Mouse (Mus musculus) midbrain, embryonic 11.5 days (tissue): ENCODE results near the gene Kcnj9. TPM values are rescaled to one million over a fixed set of nuclear protein-coding genes. Genes with fewer than 3 reads are reported as not detected.

Experiments
- ATAC-seq: fragments of 200-750 bp; cut with Nextera tagmentation; 2 replicates; pipeline ENCODE4 v1.8.0; 2017; ENCODE audit warnings: moderate TSS enrichment, moderate library complexity; ENCODE audit not compliant: low FRiP score
- DNase-seq: peaks from one replicate; pipeline ENCODE4 v3.0.0; 2015; ENCODE audit warnings: low spot score; ENCODE audit errors: missing footprints
- H3K27ac ChIP-seq: fragments of 300-500 bp; sonication (generic); 2 replicates; pipeline ENCODE4 v1.5.1; 2014; ENCODE audit warnings: low read depth, low read length
- H3K27me3 ChIP-seq: fragments of 300-500 bp; sonication (generic); 2 replicates; pipeline ENCODE4 v1.6.1; 2014; ENCODE audit warnings: mild to moderate bottlenecking, low read length, moderate library complexity, mixed read lengths; ENCODE audit not compliant: control insufficient read depth, insufficient read depth
- H3K36me3 ChIP-seq: fragments of 300-500 bp; sonication (generic); 2 replicates; pipeline ENCODE4 v1.6.1; 2014; ENCODE audit warnings: mild to moderate bottlenecking, low read length, moderate library complexity, mixed read lengths; ENCODE audit not compliant: control insufficient read depth, insufficient read depth
- H3K4me1 ChIP-seq: fragments of 300-500 bp; sonication (generic); 2 replicates; pipeline ENCODE4 v1.6.1; 2014; ENCODE audit warnings: low read length; ENCODE audit not compliant: control insufficient read depth, insufficient read depth
- H3K4me2 ChIP-seq: fragments of 300-500 bp; sonication (generic); 2 replicates; pipeline ENCODE4 v1.6.1; 2014; ENCODE audit warnings: mild to moderate bottlenecking, moderate library complexity
- H3K4me3 ChIP-seq: fragments of 300-500 bp; sonication (generic); 2 replicates; pipeline ENCODE4 v1.5.1; 2014; ENCODE audit warnings: low read depth, low read length
- H3K9ac ChIP-seq: fragments of 300-500 bp; sonication (generic); 2 replicates; pipeline ENCODE4 v1.6.1; 2014; ENCODE audit warnings: low read length
- H3K9me3 ChIP-seq: fragments of 300-500 bp; sonication (generic); 2 replicates; pipeline ENCODE4 v1.6.1; 2016; ENCODE audit warnings: low read length; ENCODE audit not compliant: control insufficient read depth
- WGBS: fragments of 180-500 bp; shearing (Covaris S2); extraction: QIAGEN DNeasy Blood & Tissue Kit; methylation state at CpG from one replicate; pipeline ENCODE4 v1.1.7; 2014; 5-methylcytosine and 5-hydroxymethylcytosine counted together
- polyA plus RNA-seq: library from polyadenylated mRNA; unstranded; fragments of >200 nt; fragmentation: Nextera tagmentation; extraction: Ambion mirVana; gene quantifications from 2 replicates; pipeline ENCODE4 v1.2.1, GENCODE M21; 2014

Gene Kcnj9
- polyA plus RNA-seq, 1 experiment from 2014 or later = 0.37 TPM

- Histone ChIP-seq H3K27ac (no peak overlapping the region), H3K4me1 (no peaks in the 10 kb centered on the region), H3K27me3 (no peaks in the 10 kb centered on the region), H3K9ac (no peak overlapping the region), H3K36me3 (no peaks in the 10 kb centered on the region), H3K4me3 (no peak overlapping the region), H3K9me3 (no peaks in the 10 kb centered on the region), H3K4me2 (no peak overlapping the region)
- ATAC-seq (no peak), DNase-seq (no peak)
- 90% methylated on average over 13 of the region's 13 CpGs for WGBS
Measured at GRCm38 (mm10) chr1:172278328-172278727, 50.8 kb downstream of the Kcnj9 start.

- Histone ChIP-seq H3K4me3 (no peak overlapping the region), H3K9ac (no peak overlapping the region), H3K4me1 (no peaks in the 10 kb centered on the region; the same call in 1 of the 2 replicates), H3K4me2 (no peak overlapping the region), H3K9me3 (no peaks in the 10 kb centered on the region), H3K36me3 (no peaks in the 10 kb centered on the region), H3K27me3 (no peaks in the 10 kb centered on the region), H3K27ac (no peak overlapping the region)
- ATAC-seq = no peak
- 85% methylated on average over 3 of the region's 3 CpGs for WGBS
- DNase-seq = no peak
Measured at GRCm38 (mm10) chr1:172277172-172277571, 51.9 kb downstream of the Kcnj9 start.

GRCm38 (mm10) chr1:172274547-172274946 lies 54.6 kb downstream of the Kcnj9 start:
- Histone ChIP-seq H3K27me3 (no peaks in the 10 kb centered on the region), H3K4me1 (peaks cover 9% of the 10 kb centered on the region), H3K27ac (no peak overlapping the region), H3K36me3 (no peaks in the 10 kb centered on the region), H3K4me3 (no peak overlapping the region), H3K4me2 (no peak overlapping the region), H3K9ac (no peak overlapping the region), H3K9me3 (no peaks in the 10 kb centered on the region)
- no peak for ATAC-seq
- DNase-seq = no peak
- WGBS = 69% methylated on average over 5 of the region's 5 CpGs

- no peak overlapping the region for H3K4me2 ChIP-seq
- WGBS = 43% methylated on average over 5 of the region's 5 CpGs
- H3K36me3 ChIP-seq = no peaks in the 10 kb centered on the region
- no peak overlapping the region for H3K9ac ChIP-seq
- H3K9me3 ChIP-seq = no peaks in the 10 kb centered on the region
- H3K4me3 ChIP-seq = no peak overlapping the region
- DNase-seq (no peak), ATAC-seq (no peak)
- no peak overlapping the region for H3K27ac ChIP-seq
- H3K27me3 ChIP-seq = no peaks in the 10 kb centered on the region
- H3K4me1 ChIP-seq = peaks cover 9% of the 10 kb centered on the region
Measured at GRCm38 (mm10) chr1:172274116-172274515, 55.0 kb downstream of the Kcnj9 start.

GRCm38 (mm10) chr1:172273386-172273785 lies 55.7 kb downstream of the Kcnj9 start:
- H3K4me1 ChIP-seq = peaks cover 9% of the 10 kb centered on the region
- WGBS = 93% methylated on average over 6 of the region's 6 CpGs
- no peak for ATAC-seq

GRCm38 (mm10) chr1:172271765-172272164 lies 57.4 kb downstream of the Kcnj9 start:
- H3K36me3 ChIP-seq = no peaks in the 10 kb centered on the region
- H3K4me2 ChIP-seq = peak overlapping the region; percentile 9; the same call in 1 of the 2 replicates
- peak; percentile 94 for ATAC-seq
- H3K4me3 ChIP-seq = no peak overlapping the region
- WGBS = 39% methylated on average over 10 of the region's 10 CpGs
- H3K9me3 ChIP-seq = no peaks in the 10 kb centered on the region
- DNase-seq = no peak
- no peak overlapping the region for H3K27ac ChIP-seq
- H3K27me3 ChIP-seq = no peaks in the 10 kb centered on the region
- H3K9ac ChIP-seq = peak overlapping the region; percentile 20; the same call in 1 of the 2 replicates
- peaks cover 9% of the 10 kb centered on the region for H3K4me1 ChIP-seq

More at GRCm38 (mm10) chr1:172273386-172273785, 55.7 kb downstream of the Kcnj9 start:
- H3K36me3 ChIP-seq = no peaks in the 10 kb centered on the region
- DNase-seq = no peak
- H3K4me2 ChIP-seq = no peak overlapping the region
- H3K27ac ChIP-seq = no peak overlapping the region
- no peak overlapping the region for H3K4me3 ChIP-seq
- no peak overlapping the region for H3K9ac ChIP-seq
- no peaks in the 10 kb centered on the region for H3K9me3 ChIP-seq
- H3K27me3 ChIP-seq = no peaks in the 10 kb centered on the region

- H3K4me1 ChIP-seq = peaks cover 9% of the 10 kb centered on the region
- no peak overlapping the region for H3K4me2 ChIP-seq
- H3K4me3 ChIP-seq = no peak overlapping the region
- peak; percentile 59 for ATAC-seq
- no peak overlapping the region for H3K9ac ChIP-seq
- peak; percentile 86 for DNase-seq
- H3K27me3 ChIP-seq = no peaks in the 10 kb centered on the region
- WGBS = 79% methylated on average over 3 of the region's 3 CpGs
- peak overlapping the region; percentile 20; the same call in 1 of the 2 replicates for H3K27ac ChIP-seq
- no peaks in the 10 kb centered on the region for H3K36me3 ChIP-seq
- H3K9me3 ChIP-seq = no peaks in the 10 kb centered on the region
Measured at GRCm38 (mm10) chr1:172271208-172271607, 57.9 kb downstream of the Kcnj9 start.

Other genes with a start within 250 kb of the Kcnj9 start
- 178 and 194 TPM in 2 replicates for gene Copa, start 246.8 kb downstream of the Kcnj9 start, polyA plus RNA-seq
- 107 and 108 TPM in 2 replicates for gene Ncstn, start 246.5 kb downstream of the Kcnj9 start, polyA plus RNA-seq
- gene Pex19, start 202.6 kb downstream of the Kcnj9 start, polyA plus RNA-seq = 152 and 153 TPM in 2 replicates
- 93.9 and 100.0 TPM in 2 replicates for gene Dcaf8, start 181.2 kb downstream of the Kcnj9 start, polyA plus RNA-seq
- 332 and 337 TPM in 2 replicates for gene Pea15a, start 122.5 kb downstream of the Kcnj9 start, polyA plus RNA-seq
- 1.4 and 2.1 TPM in 2 replicates for gene Casq1, start 109.5 kb downstream of the Kcnj9 start, polyA plus RNA-seq
- gene Atp1a4, start 70.9 kb downstream of the Kcnj9 start, polyA plus RNA-seq = not detected in 2 replicates
- gene Igsf8, start 67.7 kb downstream of the Kcnj9 start, polyA plus RNA-seq = 47.2 and 55.1 TPM in 2 replicates
- 1.4 and 1.9 TPM in 2 replicates for gene Atp1a2, start 31.3 kb downstream of the Kcnj9 start, polyA plus RNA-seq
- 0.75 TPM in 2 replicates for gene Kcnj10, start 11.9 kb upstream of the Kcnj9 start, polyA plus RNA-seq
- 11.0 and 12.2 TPM in 2 replicates for gene Pigm, start 47.2 kb upstream of the Kcnj9 start, polyA plus RNA-seq
- gene Slamf9, start 146.0 kb upstream of the Kcnj9 start, polyA plus RNA-seq = 0.12 and 0.23 TPM in 2 replicates
- gene Igsf9, start 152.5 kb upstream of the Kcnj9 start, polyA plus RNA-seq = 48.8 and 49.7 TPM in 2 replicates
- 36.3 and 39.1 TPM in 2 replicates for gene Tagln2, start 170.7 kb upstream of the Kcnj9 start, polyA plus RNA-seq
- 1.0 and 1.1 TPM in 2 replicates for gene Cfap45, start 191.5 kb upstream of the Kcnj9 start, polyA plus RNA-seq
- gene Vsig8, start 226.6 kb upstream of the Kcnj9 start, polyA plus RNA-seq = 0.08 and 0.11 TPM in 2 replicates